Mouse (Mus musculus) olfactory bulb, adult 2 months (tissue): ENCODE results near the gene Inka1.

Experiments
- CTCF ChIP-seq: fragments of 200-500 bp; IDR thresholded peaks from 2 replicates; pipeline ENCODE4 v1.5.1; 2012; ENCODE audit warnings: low read depth, mild to moderate bottlenecking, low read length, moderate library complexity; ENCODE audit not compliant: insufficient read depth
- POLR2A ChIP-seq: fragments of 200-500 bp; IDR thresholded peaks from 2 replicates; pipeline ENCODE4 v1.6.1; 2012; ENCODE audit warnings: mild to moderate bottlenecking, low read depth, low read length, moderate library complexity; ENCODE audit not compliant: insufficient read depth

GRCm38 (mm10) chr9:107961351-107961762 is 24.3 kb downstream of the Inka1 start:
- TF ChIP-seq POLR2A, result no peak
- TF ChIP-seq CTCF, result no peak
